In the genomic region with DNA sequence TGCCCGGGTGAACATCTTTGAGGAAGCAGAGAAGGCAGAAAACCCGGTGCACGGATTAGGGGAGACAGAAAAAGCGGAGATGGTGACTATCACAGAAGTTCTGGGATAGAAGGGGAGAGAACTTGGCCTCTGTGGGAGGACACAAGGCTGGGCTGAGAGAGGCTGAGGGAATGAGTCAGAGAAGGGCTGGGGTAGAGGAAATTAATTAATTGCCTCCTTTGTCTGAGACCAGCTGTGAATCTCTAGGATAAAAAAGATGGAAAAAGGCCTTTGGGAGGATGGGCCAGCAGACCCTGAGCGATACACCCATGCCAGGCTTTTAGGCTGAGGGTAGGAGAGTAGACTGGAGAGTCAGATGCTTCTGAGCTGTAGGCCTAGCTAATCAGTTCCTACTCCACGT, we compare ENCODE assay signal across 15 mouse cellular contexts.
A peak's percentile ranks its signal among the peaks of the same experiment; 100 is the strongest.
DNase-seq lines count a peak whose midpoint lies in the region.
"Had no signal": no experiment of that assay in that cellular context is flagged by ENCODE, and none has a peak within 500 bp of the region (broad histone marks: within the 10 kb centered on the region; RNA-seq: fewer than 3 reads in every experiment).

No protein-coding gene starts in this region.

- DNase-seq in cerebellum, postnatal 10 days = peak; percentile 35 to 38
- DNase-seq in cerebellum, postnatal 25 days = no peak
- DNase-seq in gastrocnemius, postnatal 14 days = peak; percentile 16
- DNase-seq in gastrocnemius, adult 18-20 months (ENCODE audit: low spot score) = no peak
- peak; percentile 12 for DNase-seq in left cerebral cortex, postnatal 4 days
- DNase-seq in left cerebral cortex, postnatal 25 days (ENCODE audit: low spot score in 2 of 2) = no peak
- peak; percentile 42 for DNase-seq in MN1 (ENCODE audit: low spot score)
- DNase-seq in testis, postnatal 14 days (ENCODE audit: low spot score) = no peak
- DNase-seq: adrenal gland, postnatal 14 days; B cell, adult 2 months; cerebellum, adult 18-20 months; cerebellum, adult 9-11 months; embryo, embryonic 11 days; gastrocnemius, postnatal 25 days; kidney, adult 11 months had no signal

- intact Hi-C loops in gastrocnemius, postnatal 14 days (cut with DNase I; ENCODE audit: low total_unique reads) = no loop called here
- intact Hi-C loops in left cerebral cortex, postnatal 4 days (cut with DNase I) = no loop called here
- intact Hi-C loops in left cerebral cortex, postnatal 25 days (cut with DNase I) = no loop called here

Comparison
In these comparisons a context has a peak if more than half of its experiments do, and no peak if none do; other contexts are left out.
1. DNase-seq: peak in cerebellum, postnatal 10 days (2 of 2), gastrocnemius, postnatal 14 days (single experiment), left cerebral cortex, postnatal 4 days (single experiment) and MN1 (single experiment); none in cerebellum, postnatal 25 days (0 of 2), gastrocnemius, adult 18-20 months (single experiment), left cerebral cortex, postnatal 25 days (0 of 2) and testis, postnatal 14 days (single experiment).